Mouse (Mus musculus): ENCODE measurements around the gene Gm14819.
"Not testable (repeated sequence)": the region's sequence is repeated elsewhere in the genome, so short reads cannot be mapped to it uniquely, and the experiment has no call there.

Gene Gm14819
- long read RNA-seq, experiment 1 = 0 reads
- long read RNA-seq, experiment 2 = 0 reads

GRCm38 (mm10) chrX:35403883-35404282, at the start of gene Gm14819:
Gm14819 (plus strand) TSS chrX:35404183.
- intact Hi-C loops (cut with DNase I) = not testable (repeated sequence)
